9 mouse cellular contexts compared by ENCODE assay signal in the genomic region with DNA sequence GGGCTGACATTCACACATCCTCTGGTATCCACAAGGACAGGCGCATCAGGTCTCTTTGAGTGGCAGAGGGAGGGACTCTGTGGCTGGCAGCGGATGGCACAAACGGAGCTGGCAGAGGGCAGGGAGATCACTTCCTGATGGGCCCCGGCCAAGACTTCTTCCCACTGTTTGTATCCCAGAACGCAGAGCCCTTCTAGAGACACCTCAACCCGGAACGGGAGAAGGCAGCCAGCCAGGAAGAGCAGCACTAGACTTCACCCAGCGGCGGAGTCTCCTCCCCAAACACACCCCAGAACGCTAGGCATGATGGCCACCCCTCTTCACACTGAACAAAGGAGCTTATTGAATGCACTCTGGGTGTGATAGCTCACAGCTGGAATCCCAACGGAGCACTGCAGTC. TPM values are rescaled to one million over a fixed set of nuclear protein-coding genes. Genes with fewer than 3 reads are reported as not detected.
A peak's percentile ranks its signal among the peaks of the same experiment; 100 is the strongest.
DNase-seq lines count a peak whose midpoint lies in the region; ATAC-seq and TF ChIP-seq lines count a peak whose summit lies in the region.
"Had no signal": no experiment of that assay in that cellular context is flagged by ENCODE, and none has a peak within 500 bp of the region (broad histone marks: within the 10 kb centered on the region; RNA-seq: fewer than 3 reads in every experiment).

No protein-coding gene starts in this region.

- no peak overlapping the region for H3K9ac ChIP-seq in forebrain, embryonic 13.5 days
- H3K9ac ChIP-seq: hindbrain, embryonic 15.5 days had no signal

- ATAC-seq in frontal cortex, adult (ENCODE audit: low TSS enrichment): peak; percentile 58; the same call in 1 of the 2 replicates
- no peak for ATAC-seq in inflammation-experienced regulatory T-cells, adult 6 months
- no peak for ATAC-seq in forebrain, embryonic 13.5 days

- 53% methylated on average over 11 of the region's 11 CpGs for WGBS in forebrain, embryonic 13.5 days

- H3K27me3 ChIP-seq in E14TG2a.4 (ENCODE audit: insufficient read depth, low read length): no peaks in the 10 kb centered on the region; the same call in 1 of the 2 replicates
- H3K27me3 ChIP-seq in forebrain, embryonic 13.5 days: no peaks in the 10 kb centered on the region
- H3K27me3 ChIP-seq: hindbrain, embryonic 15.5 days had no signal

- H3K4me2 ChIP-seq in forebrain, embryonic 13.5 days: no peak overlapping the region
- H3K4me2 ChIP-seq: hindbrain, embryonic 15.5 days had no signal

- H3K27ac ChIP-seq in forebrain, embryonic 13.5 days: no peak overlapping the region
- H3K27ac ChIP-seq: hindbrain, embryonic 15.5 days had no signal

- H3K4me3 ChIP-seq in E14TG2a.4 (replicated peaks; ENCODE audit: low read length): peak overlapping the region; percentile 63
- H3K4me3 ChIP-seq in forebrain, embryonic 13.5 days: no peak overlapping the region
- H3K4me3 ChIP-seq: hindbrain, embryonic 15.5 days had no signal

- DNase-seq in frontal cortex, postnatal 14 days (ENCODE audit: low spot score in 2 of 2): no peak
- peak; percentile 81 to 82 for DNase-seq in cerebellum, postnatal 10 days
- peak; percentile 73 to 85 for DNase-seq in kidney, postnatal 36 days
- no peak for DNase-seq in adipocyte (ENCODE audit: low spot score)

- no peaks in the 10 kb centered on the region for H3K9me3 ChIP-seq in E14TG2a.4 (ENCODE audit: low read length)
- no peaks in the 10 kb centered on the region for H3K9me3 ChIP-seq in forebrain, embryonic 13.5 days (replicated peaks)
- H3K9me3 ChIP-seq: hindbrain, embryonic 15.5 days had no signal

- peaks cover 47% of the 10 kb centered on the region for H3K4me1 ChIP-seq in E14TG2a.4 (replicated peaks; ENCODE audit: low read depth, low read length)
- peaks cover 29% of the 10 kb centered on the region for H3K4me1 ChIP-seq in forebrain, embryonic 13.5 days

- no peaks in the 10 kb centered on the region for H3K36me3 ChIP-seq in E14TG2a.4 (ENCODE audit: insufficient read depth, low read length)
- no peaks in the 10 kb centered on the region for H3K36me3 ChIP-seq in forebrain, embryonic 13.5 days (ENCODE audit: poor library complexity, severe bottlenecking)
- H3K36me3 ChIP-seq: hindbrain, embryonic 15.5 days had no signal

- TF ChIP-seq CTCF in E14TG2a.4 (conservative IDR thresholded peaks at IDR 0.05; ENCODE audit: low read length): no peak

RNA-seq across cellular contexts. Expression of a gene that starts 8.2 kb away (rescaled TPM):
- polyA plus RNA-seq in inflammation-experienced regulatory T-cells, adult 6 months (2017; shearing (Covaris generic)): 10 to 100 TPM in 2 of 3 experiments, 1 to 10 TPM in 1; 6.8 to 11.0 (median 10.6) TPM
- polyA plus RNA-seq in forebrain, embryonic 13.5 days (2015; fragmentation: Nextera tagmentation; extraction: Ambion mirVana): 35.2 and 37.1 TPM in 2 replicates

RNA-seq across cellular contexts. Expression of a gene that starts 33.7 kb away (rescaled TPM):
- under 1 TPM in 1 of 3 experiments, not detected in 2; 0.13 TPM for polyA plus RNA-seq in inflammation-experienced regulatory T-cells, adult 6 months (2017; shearing (Covaris generic))
- 2.3 and 3.2 TPM in 2 replicates for polyA plus RNA-seq in forebrain, embryonic 13.5 days (2015; fragmentation: Nextera tagmentation; extraction: Ambion mirVana)

Comparison
In these comparisons a context has a peak if more than half of its experiments do, and no peak if none do; other contexts are left out.
1. DNase-seq: peak in cerebellum, postnatal 10 days (2 of 2) and kidney, postnatal 36 days (2 of 2); none in frontal cortex, postnatal 14 days (0 of 2) and adipocyte (single experiment).